Mouse (Mus musculus): ENCODE measurements at regions not wholly inside any gene's neighbourhood (a gene's known extent, or its start where the extent isn't known, plus 50 kb on each side); places are given as distances from the start of the nearest gene placed in this dataset.

DNA sequence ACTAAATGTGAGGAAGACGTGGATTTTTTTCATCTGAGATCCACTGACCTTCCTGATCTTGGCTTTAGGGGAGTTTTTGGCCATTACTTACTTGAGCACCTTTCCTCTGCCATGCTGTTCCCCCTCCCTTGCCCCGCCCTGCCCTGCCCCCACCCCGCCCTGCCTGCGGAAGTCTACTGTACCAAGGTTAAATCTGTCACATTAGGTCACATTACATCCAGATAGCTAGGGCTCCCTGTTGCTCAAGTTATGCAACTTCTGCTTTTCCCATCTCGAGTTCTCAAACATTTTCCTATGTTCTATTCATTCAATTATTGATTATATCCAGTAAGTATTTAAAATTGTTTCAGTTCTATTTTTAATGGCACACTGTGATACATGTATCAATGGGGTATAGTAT is 144.7 kb upstream of the Cnot2 start:
- DNase-seq: no peak

- no peak for DNase-seq
These were observed 140.7 kb upstream of the Cnot2 start for GRCm38 (mm10) chr10:116721986-116722385.

DNA sequence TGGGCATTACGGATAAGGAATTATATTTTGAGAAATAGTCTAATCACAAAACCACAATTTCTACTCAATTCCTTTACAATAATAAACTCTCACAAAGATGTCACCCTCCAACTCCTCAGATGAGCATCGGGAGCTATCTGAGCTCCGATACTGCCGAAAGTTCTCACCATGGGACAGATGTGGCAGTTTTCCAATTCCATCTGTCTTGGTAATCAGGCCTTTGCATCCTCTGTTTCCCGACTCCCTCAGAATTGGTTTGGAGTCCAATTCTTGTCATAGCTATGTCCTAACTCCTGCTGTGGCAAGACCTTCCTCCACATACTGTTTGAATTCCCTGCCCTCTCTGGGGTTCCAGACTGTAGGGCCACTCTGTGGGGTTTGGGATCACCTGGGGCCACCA is 138.3 kb upstream of the Cnot2 start:
- peak; percentile 27 to 45 for DNase-seq

- DNase-seq: no peak
These were observed 136.7 kb upstream of the Cnot2 start for GRCm38 (mm10) chr10:116717961-116718360.

- DNase-seq: no peak
These were observed 135.8 kb upstream of the Cnot2 start for GRCm38 (mm10) chr10:116717017-116717643.

GRCm38 (mm10) chr10:116713456-116713855 is 132.1 kb upstream of the Cnot2 start:
- DNase-seq: peak; percentile 77 to 81

DNA sequence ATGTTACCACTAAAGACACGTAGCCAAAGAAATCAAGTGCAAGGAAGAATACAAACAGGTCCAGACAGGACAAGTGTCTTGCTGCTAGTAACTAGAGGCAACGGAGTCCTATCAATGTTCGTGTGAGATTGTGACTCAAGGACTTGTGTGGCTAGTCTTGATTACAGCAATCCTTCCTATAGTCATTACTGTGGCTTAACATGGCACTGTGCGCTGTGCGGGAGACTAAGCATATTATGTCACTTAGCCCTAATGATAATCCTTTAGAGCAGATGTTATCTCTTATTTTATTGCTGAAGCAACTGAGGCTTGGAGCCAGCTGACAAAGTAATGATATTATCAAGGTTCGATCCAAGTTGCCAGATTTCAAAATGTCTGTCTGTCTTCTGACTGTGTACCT is 125.7 kb upstream of the Cnot2 start:
- no peak for DNase-seq

DNA sequence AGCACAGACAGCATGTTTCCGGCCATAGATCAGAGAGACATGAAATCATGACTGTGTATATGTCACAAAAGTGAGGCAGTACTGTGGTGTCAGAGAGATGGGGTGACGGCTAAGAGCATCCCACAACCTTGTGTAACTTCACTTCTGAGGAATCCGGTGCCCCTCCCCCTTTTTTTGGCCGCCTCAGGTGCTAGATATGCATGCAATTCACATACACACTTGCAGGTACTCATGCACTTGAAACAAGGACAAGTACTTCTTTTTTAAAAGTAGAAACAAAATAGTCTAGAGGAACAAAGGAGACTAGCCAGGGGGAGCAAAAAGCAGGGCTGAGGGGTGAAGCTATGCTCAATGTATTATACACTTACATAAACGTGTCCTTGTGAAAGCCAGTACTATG is 120.0 kb upstream of the Cnot2 start:
- DNase-seq: no peak

GRCm38 (mm10) chr10:116699711-116700110 is 118.4 kb upstream of the Cnot2 start:
- no peak for DNase-seq

- no peak for DNase-seq
These were observed 116.5 kb upstream of the Cnot2 start for GRCm38 (mm10) chr10:116697628-116698316.

DNA sequence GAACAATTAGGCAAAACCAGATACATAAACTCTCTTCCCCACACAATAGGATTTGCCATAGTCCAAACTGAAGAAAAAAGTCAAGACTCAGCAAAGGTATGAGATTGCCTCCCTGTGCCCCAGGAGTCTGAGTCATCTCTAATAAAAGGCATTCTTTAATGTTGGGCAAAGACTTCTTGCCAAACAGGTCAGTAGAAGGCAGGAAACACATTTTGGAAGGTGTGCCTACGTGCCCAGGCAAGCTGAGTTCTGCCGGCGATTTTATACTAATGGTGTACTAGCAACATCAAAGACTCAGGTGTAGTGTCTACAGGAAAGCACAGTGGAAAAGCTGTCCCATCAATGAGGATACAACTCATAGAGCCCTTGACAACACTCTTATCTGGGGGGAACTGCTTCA is 112.5 kb upstream of the Cnot2 start:
- no peak for DNase-seq

GRCm38 (mm10) chr10:116686741-116687140 is 105.4 kb upstream of the Cnot2 start:
- DNase-seq: no peak

DNA sequence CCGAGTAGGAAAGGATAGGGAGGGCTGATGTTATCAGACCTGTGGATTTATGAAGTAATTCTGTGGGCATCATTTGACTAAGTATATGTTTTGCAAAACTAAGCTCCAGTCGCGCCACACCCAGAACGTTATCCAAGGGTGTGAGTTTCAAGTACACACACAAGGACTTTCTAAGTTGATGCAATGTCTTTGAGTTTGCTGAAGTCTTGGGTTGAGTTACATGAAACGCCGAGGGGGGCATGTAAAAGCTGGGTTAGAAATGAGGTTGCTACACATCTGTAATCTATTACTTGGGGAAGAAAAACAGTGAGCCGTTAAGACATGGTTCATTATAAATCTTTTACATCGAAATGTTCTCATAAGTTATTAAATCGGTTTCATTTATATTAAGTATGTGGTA is 102.1 kb upstream of the Cnot2 start:
- no peak for DNase-seq

GRCm38 (mm10) chr10:116678950-116679735 is 97.8 kb upstream of the Cnot2 start:
- DNase-seq: no peak

GRCm38 (mm10) chr10:116677949-116678348 is 96.6 kb upstream of the Cnot2 start:
- no peak for DNase-seq

GRCm38 (mm10) chr10:116675171-116675570 is 93.9 kb upstream of the Cnot2 start:
- no peak for DNase-seq

GRCm38 (mm10) chr10:116674348-116674747 is 93.0 kb upstream of the Cnot2 start:
- no peak for DNase-seq

- no peak for DNase-seq
These were observed 77.1 kb upstream of the Cnot2 start for GRCm38 (mm10) chr10:116658162-116658962.

- DNase-seq: no peak
These were observed 74.6 kb upstream of the Cnot2 start for GRCm38 (mm10) chr10:116655891-116656290.

DNA sequence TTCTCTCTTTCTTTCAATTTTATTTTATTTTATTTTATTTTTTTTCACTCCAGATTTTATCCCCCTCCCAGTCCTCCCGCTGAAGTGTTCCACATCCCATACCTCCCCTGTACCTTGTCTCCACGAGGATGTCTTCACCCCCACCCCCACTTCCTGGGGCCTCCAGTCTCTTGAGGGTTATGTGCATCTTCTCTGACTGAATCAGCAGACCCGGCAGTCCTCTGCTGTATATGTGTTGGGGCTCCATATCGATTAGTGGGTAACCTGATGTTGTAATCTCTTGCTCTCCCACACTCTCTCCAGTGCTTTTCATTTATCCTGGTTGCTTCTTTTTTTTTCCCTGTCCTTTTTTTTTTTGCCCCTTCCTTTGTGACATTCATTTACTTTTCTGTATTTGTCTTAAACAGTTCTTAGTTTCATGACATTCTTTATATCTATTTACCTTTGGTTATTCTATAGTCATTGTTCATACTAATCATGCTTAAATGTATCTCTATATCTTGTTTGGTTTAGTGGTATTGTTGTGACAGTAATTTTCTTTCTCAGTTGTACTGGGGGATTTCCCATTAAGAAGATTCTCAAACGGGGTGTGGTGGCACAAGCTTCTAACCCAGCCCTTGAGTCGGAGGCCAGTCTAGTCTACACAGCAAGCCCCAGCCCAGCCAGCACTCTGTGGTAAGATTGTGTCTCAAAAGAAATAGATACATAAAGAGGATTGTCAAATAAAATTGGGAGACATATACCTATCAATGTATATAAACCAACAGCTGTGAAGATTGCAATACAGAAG is 73.9 kb upstream of the Cnot2 start:
- no peak for DNase-seq

DNA sequence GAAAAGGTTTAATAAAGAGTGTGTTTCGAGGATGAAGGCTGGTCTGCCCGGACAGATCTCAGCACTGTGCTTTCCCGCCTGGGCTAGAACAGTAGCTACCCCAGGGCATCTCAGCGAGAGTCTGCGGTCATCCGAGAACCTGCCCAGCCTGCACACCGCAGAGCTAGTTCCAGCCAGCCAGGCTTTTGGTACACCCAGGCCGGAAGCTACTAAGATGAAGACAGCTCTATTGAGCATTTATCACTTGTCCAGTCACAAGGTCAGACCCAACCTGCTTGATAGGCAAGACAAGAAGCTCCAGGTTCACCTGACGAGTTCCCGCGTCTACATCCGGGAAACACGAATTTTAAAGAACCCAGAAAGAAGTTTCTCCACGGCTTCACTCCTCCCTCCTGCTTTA is 72.8 kb upstream of the Cnot2 start:
- peak; percentile 38 to 40 for DNase-seq

GRCm38 (mm10) chr10:116653511-116653945 is 72.2 kb upstream of the Cnot2 start:
- peak; percentile 85 for DNase-seq
